Mouse (Mus musculus) MEL (cell line): ENCODE measurements around the gene Rapgef4. TPM values are rescaled to one million over a fixed set of nuclear protein-coding genes. Genes with fewer than 3 reads are reported as not detected.
A peak's percentile ranks its signal among the peaks of the same experiment; 100 is the strongest.

ENCODE experiments used
- DNase-seq: peaks from one replicate; pipeline ENCODE4 v3.0.0; 2011; ENCODE audit warnings: low read depth, low spot score
- H3K27ac ChIP-seq: 2 replicates; pipeline ENCODE4 v1.5.1; 2012; ENCODE audit warnings: low read depth, mild to moderate bottlenecking, control low read depth, low read length, moderate library complexity; ENCODE audit not compliant: control insufficient read depth
- H3K27me3 ChIP-seq, 2 experiments: fragments of 150-350 bp in 1 of 2; sonication (generic) in 1 of 2; 2 replicates each; pipeline ENCODE4 v1.6.1; 2012; ENCODE audit warnings: low read length in 2 of 2, mild to moderate bottlenecking in 2 of 2, improper control_type of control experiment in 1 of 2, moderate library complexity in 1 of 2; ENCODE audit not compliant: insufficient read depth in 2 of 2, control insufficient read depth in 1 of 2
- H3K36me3 ChIP-seq, 2 experiments: 2 replicates each; pipeline ENCODE4 v1.6.1; 2012 to 2014; ENCODE audit warnings: low read length in 2 of 2, improper control_type of control experiment in 1 of 2, inconsistent platforms in 1 of 2, mild to moderate bottlenecking in 1 of 2; ENCODE audit not compliant: insufficient read depth in 2 of 2, control insufficient read depth in 1 of 2
- H3K4me1 ChIP-seq, 2 experiments: fragments of 150-350 bp in 1 of 2; sonication (generic) in 1 of 2; 2 replicates each; pipeline ENCODE4 v1.6.1; 2012; ENCODE audit warnings: low read length in 2 of 2, improper control_type of control experiment in 1 of 2, mild to moderate bottlenecking in 1 of 2; ENCODE audit not compliant: insufficient read depth in 2 of 2, control insufficient read depth in 1 of 2
- H3K4me3 ChIP-seq, 2 experiments: fragments of 150-350 bp in 1 of 2; sonication (generic) in 1 of 2; 2 replicates each; pipeline ENCODE4 v1.5.1; 2012; ENCODE audit warnings: low read depth in 2 of 2, low read length in 2 of 2, mild to moderate bottlenecking in 2 of 2, moderate library complexity in 2 of 2, control low read depth in 1 of 2, improper control_type of control experiment in 1 of 2; ENCODE audit not compliant: control insufficient read depth in 1 of 2, insufficient read depth in 1 of 2
- H3K79me2 ChIP-seq: 2 replicates; pipeline ENCODE4 v1.6.1; 2012; ENCODE audit warnings: mild to moderate bottlenecking, low read length, moderate library complexity; ENCODE audit not compliant: control insufficient read depth, poor library complexity, insufficient read depth
- H3K9ac ChIP-seq: 2 replicates; pipeline ENCODE4 v1.6.1; 2012; ENCODE audit warnings: low read depth, mild to moderate bottlenecking, control low read depth, low read length, moderate library complexity; ENCODE audit not compliant: control insufficient read depth, poor library complexity, severe bottlenecking
- H3K9me3 ChIP-seq: fragments of 150-350 bp; sonication (generic); replicated peaks from 2 replicates; pipeline ENCODE4 v1.6.1; 2012; ENCODE audit warnings: mild to moderate bottlenecking, low read length, improper control_type of control experiment, moderate library complexity; ENCODE audit not compliant: insufficient read depth
- BHLHE40 ChIP-seq: IDR thresholded peaks from 2 replicates; pipeline ENCODE4 v1.6.1; 2012; ENCODE audit warnings: low read depth, mild to moderate bottlenecking, inconsistent platforms, low read length, improper control_type of control experiment, borderline replicate concordance
- CHD1 ChIP-seq: IDR thresholded peaks from 2 replicates; pipeline ENCODE4 v1.6.1; 2012; ENCODE audit warnings: low read depth, mild to moderate bottlenecking, inconsistent platforms, low read length, improper control_type of control experiment
- CHD2 ChIP-seq: IDR thresholded peaks from 2 replicates; pipeline ENCODE4 v1.6.1; 2011; ENCODE audit warnings: low read length, improper control_type of control experiment
- CTCF ChIP-seq, 3 experiments: IDR thresholded peaks in 2 of 3; conservative IDR thresholded peaks in 1 of 3; 2 replicates each; pipeline ENCODE4 v1.5.1; 2011 to 2012; ENCODE audit warnings: low read length in 3 of 3, low read depth in 2 of 3, mild to moderate bottlenecking in 2 of 3, improper control_type of control experiment in 1 of 3, inconsistent platforms in 1 of 3, mixed read lengths in 1 of 3, moderate library complexity in 1 of 3; ENCODE audit not compliant: control insufficient read depth in 1 of 3, insufficient read depth in 1 of 3, poor library complexity in 1 of 3, severe bottlenecking in 1 of 3
- E2F4 ChIP-seq: IDR thresholded peaks from 2 replicates; pipeline ENCODE4 v1.6.1; 2011; ENCODE audit warnings: low read depth, low read length, improper control_type of control experiment, borderline replicate concordance
- ELF1 ChIP-seq: IDR thresholded peaks from 2 replicates; pipeline ENCODE4 v1.6.1; 2014; ENCODE audit warnings: low read depth, mild to moderate bottlenecking, inconsistent platforms, low read length, improper control_type of control experiment, moderate library complexity
- EP300 ChIP-seq, 2 experiments: IDR thresholded peaks; 2 replicates each; pipeline ENCODE4 v1.6.1; 2011; ENCODE audit warnings: improper control_type of control experiment in 2 of 2, low read length in 2 of 2, low read depth in 1 of 2, mild to moderate bottlenecking in 1 of 2
- ETS1 ChIP-seq: IDR thresholded peaks from 2 replicates; pipeline ENCODE4 v1.6.1; 2012; ENCODE audit warnings: low read depth, mild to moderate bottlenecking, inconsistent platforms, low read length, improper control_type of control experiment, moderate library complexity
- GATA1 ChIP-seq: IDR thresholded peaks from 2 replicates; pipeline ENCODE4 v1.6.1; 2011; ENCODE audit warnings: low read depth, low read length, improper control_type of control experiment
- HCFC1 ChIP-seq: IDR thresholded peaks from 2 replicates; pipeline ENCODE4 v1.6.1; 2012; ENCODE audit warnings: low read depth, mild to moderate bottlenecking, inconsistent platforms, low read length, improper control_type of control experiment, moderate library complexity
- JUND ChIP-seq: IDR thresholded peaks from 2 replicates; pipeline ENCODE4 v1.6.1; 2011; ENCODE audit warnings: low read depth, mild to moderate bottlenecking, improper control_type of control experiment, low read length
- MAX ChIP-seq: IDR thresholded peaks from 2 replicates; pipeline ENCODE4 v1.6.1; 2011; ENCODE audit warnings: low read length, improper control_type of control experiment
- MAZ ChIP-seq: IDR thresholded peaks from 2 replicates; pipeline ENCODE4 v1.6.1; 2012; ENCODE audit warnings: low read depth, mild to moderate bottlenecking, inconsistent platforms, low read length, improper control_type of control experiment
- MYC ChIP-seq: IDR thresholded peaks from 2 replicates; pipeline ENCODE4 v1.6.1; 2011; ENCODE audit warnings: low read depth, mild to moderate bottlenecking, low read length, improper control_type of control experiment, moderate library complexity
- POLR2A ChIP-seq, 2 experiments: IDR thresholded peaks; 2 replicates each; pipeline ENCODE4 v1.6.1; 2011 to 2012; ENCODE audit warnings: low read length in 2 of 2, mild to moderate bottlenecking in 2 of 2, control low read depth in 1 of 2, improper control_type of control experiment in 1 of 2, low read depth in 1 of 2, moderate library complexity in 1 of 2; ENCODE audit not compliant: control insufficient read depth in 1 of 2, insufficient read depth in 1 of 2, poor library complexity in 1 of 2
- RAD21 ChIP-seq: IDR thresholded peaks from 2 replicates; pipeline ENCODE4 v1.6.1; 2011; ENCODE audit warnings: mild to moderate bottlenecking, low read depth, low read length, improper control_type of control experiment
- SIN3A ChIP-seq: IDR thresholded peaks from 2 replicates; pipeline ENCODE4 v1.6.1; 2012; ENCODE audit warnings: low read length, improper control_type of control experiment, inconsistent platforms
- SMC3 ChIP-seq: IDR thresholded peaks from 2 replicates; pipeline ENCODE4 v1.6.1; 2011; ENCODE audit warnings: low read depth, low read length, improper control_type of control experiment
- TAL1 ChIP-seq: IDR thresholded peaks from 2 replicates; pipeline ENCODE4 v1.6.1; 2012; ENCODE audit warnings: mild to moderate bottlenecking, inconsistent platforms, low read length, moderate library complexity, mixed read lengths
- TBP ChIP-seq: IDR thresholded peaks from 2 replicates; pipeline ENCODE4 v1.8.0; 2011; ENCODE audit warnings: low read depth, low read length, improper control_type of control experiment
- TCF12 ChIP-seq: IDR thresholded peaks from 2 replicates; pipeline ENCODE4 v1.6.1; 2014; ENCODE audit warnings: low read depth, mild to moderate bottlenecking, inconsistent platforms, low read length, improper control_type of control experiment, moderate library complexity
- UBTF ChIP-seq: IDR thresholded peaks from 2 replicates; pipeline ENCODE4 v1.6.1; 2012; ENCODE audit warnings: low read depth, mild to moderate bottlenecking, inconsistent platforms, low read length, improper control_type of control experiment, moderate library complexity, borderline replicate concordance; ENCODE audit not compliant: insufficient read depth
- USF1 ChIP-seq: IDR thresholded peaks from 2 replicates; pipeline ENCODE4 v1.6.1; 2014; ENCODE audit warnings: low read depth, mild to moderate bottlenecking, inconsistent platforms, low read length, improper control_type of control experiment, moderate library complexity
- ZC3H11A ChIP-seq: IDR thresholded peaks from 2 replicates; pipeline ENCODE4 v1.6.1; 2012; ENCODE audit warnings: low read depth, mild to moderate bottlenecking, inconsistent platforms, low read length, improper control_type of control experiment
- ZMIZ1 ChIP-seq: IDR thresholded peaks from 2 replicates; pipeline ENCODE4 v1.6.1; 2012; ENCODE audit warnings: low read depth, mild to moderate bottlenecking, inconsistent platforms, low read length, improper control_type of control experiment, moderate library complexity
- polyA plus RNA-seq, 2 experiments: library from polyadenylated mRNA; stranded (reverse) in 1 of 2; unstranded in 1 of 2; fragments of >175 nt in 1 of 2; fragments of >200 nt in 1 of 2; gene quantifications; 2 replicates each; pipeline versions ENCODE4 v1.2.1 to v1.2.4; 2012; ENCODE audit warnings: low replicate concordance in 2 of 2, low read depth in 1 of 2; ENCODE audit not compliant: insufficient read length in 2 of 2, insufficient read depth in 1 of 2, missing spikeins in 1 of 2
- total RNA-seq: library from RNA; depleted of rRNA; stranded (reverse); fragments of 300-350 nt; gene quantifications from 2 replicates; pipeline ENCODE4 v1.2.3, GENCODE M21; 2012

Rapgef4 gene
- total and polyA plus RNA-seq, 3 experiments = not detected

DNA sequence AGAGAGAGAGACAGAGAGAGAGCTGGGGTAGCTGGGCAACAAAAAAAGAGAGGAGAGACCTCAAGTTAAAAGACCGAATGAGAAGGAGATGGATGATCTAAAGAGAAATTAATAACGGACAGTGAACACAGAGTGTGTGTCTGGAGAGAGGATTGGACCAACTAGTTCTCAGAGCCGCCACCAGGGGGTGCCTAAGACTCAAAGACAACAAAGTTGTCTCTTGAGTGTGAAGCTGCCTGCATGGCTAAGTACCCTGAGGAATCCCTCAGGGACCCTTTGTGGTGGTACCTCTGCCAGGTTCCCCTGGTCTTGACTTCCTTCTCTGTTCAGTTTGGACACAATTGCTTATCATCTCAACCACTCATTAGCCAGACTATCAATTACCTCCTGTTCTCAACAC, 115.3 kb downstream of the Rapgef4 start:
- H3K79me2 ChIP-seq = no peaks in the 10 kb centered on the region
- no peak overlapping the region for H3K4me3 ChIP-seq
- no peak overlapping the region for H3K27ac ChIP-seq
- no peak overlapping the region for H3K9ac ChIP-seq
- DNase-seq = peak; percentile 43
- H3K36me3 ChIP-seq = no peaks in the 10 kb centered on the region
- TF ChIP-seq SMC3 = peak; percentile 73
- TF ChIP-seq ETS1 = no peak
- TF ChIP-seq MAX = no peak
- no peak for TF ChIP-seq ZMIZ1
- peak; percentile 60 for TF ChIP-seq RAD21
- no peak for TF ChIP-seq USF1
- no peak for TF ChIP-seq MAZ
- peak; percentile 62 to 70 (median 68) for TF ChIP-seq CTCF (IDR thresholded peaks at IDR 0.05 in 2 of 3, conservative IDR thresholded peaks at IDR 0.05 in 1 of 3; ENCODE audit: control insufficient read depth in 1 of 3, insufficient read depth in 1 of 3, low read depth in 2 of 3, low read length in 3 of 3, poor library complexity in 1 of 3, severe bottlenecking in 1 of 3)
- TF ChIP-seq GATA1 = no peak
- TF ChIP-seq CHD1 = no peak
- TF ChIP-seq ZC3H11A = peak; percentile 38; the same call in 1 of the 2 replicates
- TF ChIP-seq POLR2A (IDR thresholded peaks at IDR 0.05; ENCODE audit: control insufficient read depth in 1 of 2, insufficient read depth in 1 of 2, low read depth in 1 of 2, low read length in 2 of 2, poor library complexity in 1 of 2) = no peak
- no peak for TF ChIP-seq TAL1
- TF ChIP-seq E2F4 = no peak
- TF ChIP-seq UBTF = no peak
- TF ChIP-seq, all 39 proteins: peak for 4
- peaks cover 0 to 7% of the 10 kb centered on the region in 2 experiments; a peak in 2 of 4 replicates for H3K27me3 ChIP-seq
- no peaks in the 10 kb centered on the region for H3K9me3 ChIP-seq
- H3K4me1 ChIP-seq = no peaks in the 10 kb centered on the region

DNA sequence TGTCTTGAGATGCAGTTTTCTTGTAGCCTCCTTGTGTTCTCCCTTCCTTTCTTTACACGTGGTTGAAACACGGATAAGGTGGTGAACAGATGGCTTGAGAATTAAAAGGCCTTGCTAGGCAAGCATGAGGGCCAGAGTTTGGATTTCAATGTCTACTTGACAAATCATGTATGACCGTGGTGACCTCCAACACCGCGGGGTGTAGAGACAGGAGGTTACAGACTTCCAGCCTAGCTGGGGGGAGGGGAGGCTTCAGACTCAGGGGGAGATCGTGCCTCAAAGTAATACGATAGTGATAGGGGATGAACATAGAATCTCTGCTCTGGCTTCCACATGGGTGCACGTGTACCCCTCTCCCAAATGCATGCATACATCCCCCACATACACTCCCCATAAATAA, 117.3 kb downstream of the Rapgef4 start:
- H3K4me3 ChIP-seq = no peak overlapping the region

More for the DNA sequence above, 117.3 kb downstream of the Rapgef4 start:
- Histone ChIP-seq H3K9ac (no peak overlapping the region), H3K4me1 (no peaks in the 10 kb centered on the region), H3K27ac (no peak overlapping the region), H3K9me3 (no peaks in the 10 kb centered on the region), H3K27me3 (peaks cover 0 to 7% of the 10 kb centered on the region in 2 experiments; a peak in 2 of 4 replicates), H3K79me2 (no peaks in the 10 kb centered on the region), H3K36me3 (no peaks in the 10 kb centered on the region)
- TF ChIP-seq UBTF (no peak), USF1 (no peak), MYC (no peak), ELF1 (no peak), SIN3A (no peak), BHLHE40 (no peak), CHD2 (no peak), TBP (no peak), TCF12 (no peak), JUND (no peak), EP300 (IDR thresholded peaks at IDR 0.05; ENCODE audit: low read depth in 1 of 2, low read length in 2 of 2) (no peak), ZMIZ1 (no peak), HCFC1 (no peak)
- DNase-seq = no peak
